Mouse (Mus musculus): ENCODE measurements around the gene Fam71f2.
A peak's percentile ranks its signal among the peaks of the same experiment; 100 is the strongest.

Gene Fam71f2

DNA sequence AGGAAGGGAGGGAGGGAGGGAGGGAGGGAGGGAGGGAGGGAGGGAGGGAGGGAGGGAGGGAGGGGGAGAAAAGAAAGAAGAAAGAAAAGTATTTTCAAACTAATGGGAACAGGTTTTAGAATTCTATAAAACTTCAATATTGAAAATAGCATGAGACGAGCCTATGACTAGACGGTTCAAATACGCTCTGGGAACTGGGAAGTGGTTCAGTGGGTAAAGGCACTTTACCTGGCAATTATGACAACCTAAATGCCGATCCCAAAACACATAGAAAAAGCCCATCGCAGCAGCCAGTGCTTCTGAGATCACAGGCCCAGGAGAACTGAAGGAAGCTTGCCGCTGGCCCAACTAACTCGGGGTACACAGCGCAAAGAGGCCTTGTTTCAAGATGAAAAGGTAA, at the start of gene Fam71f2:
Gene Fam71f2 (plus strand): TSS at position 301 of the 400 bp plus-strand sequence.
- DNase-seq (ENCODE audit: low spot score) = no peak

DNA sequence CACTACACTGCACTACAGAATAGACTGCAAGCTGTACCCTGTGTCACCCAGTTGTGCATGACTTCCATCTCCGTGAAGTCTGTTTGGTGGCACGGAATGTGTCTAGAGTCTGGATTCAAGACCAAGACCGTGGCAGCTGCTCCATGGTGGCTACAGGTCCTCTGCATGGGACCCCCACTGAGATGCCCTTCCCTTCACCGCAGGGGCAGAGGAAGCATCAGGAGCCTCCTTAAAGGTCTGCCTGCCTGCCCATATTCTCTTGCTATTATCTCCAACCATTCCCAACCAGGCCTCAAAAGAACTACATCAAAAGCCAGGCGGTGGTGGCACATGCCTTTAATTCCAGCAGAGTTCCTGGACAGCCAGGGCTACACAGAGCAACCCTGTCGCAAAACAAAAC, 49.0 kb upstream of the Fam71f2 start:
- no peak for DNase-seq (ENCODE audit: low spot score)

DNA sequence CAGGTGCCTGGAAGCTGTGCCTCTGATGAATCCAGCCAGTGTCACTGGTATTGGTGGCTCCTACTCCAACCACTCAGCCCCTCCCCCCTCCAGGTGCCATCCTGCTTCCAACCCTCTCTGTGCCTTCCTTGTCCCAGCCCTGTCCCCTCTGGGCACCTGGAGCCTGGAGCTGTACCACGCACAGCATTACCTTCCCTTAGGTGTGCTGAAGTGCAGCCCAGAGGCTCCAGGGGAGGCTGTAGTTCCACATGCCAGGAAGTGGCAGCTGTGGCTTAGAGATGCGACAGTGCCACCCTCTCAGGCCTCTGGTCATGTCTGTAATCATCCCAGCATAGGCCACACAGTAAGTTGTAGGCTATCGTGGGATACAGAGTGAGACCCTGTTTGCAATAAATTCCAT, 47.6 kb upstream of the Fam71f2 start:
- no peak for DNase-seq (ENCODE audit: low spot score)

DNA sequence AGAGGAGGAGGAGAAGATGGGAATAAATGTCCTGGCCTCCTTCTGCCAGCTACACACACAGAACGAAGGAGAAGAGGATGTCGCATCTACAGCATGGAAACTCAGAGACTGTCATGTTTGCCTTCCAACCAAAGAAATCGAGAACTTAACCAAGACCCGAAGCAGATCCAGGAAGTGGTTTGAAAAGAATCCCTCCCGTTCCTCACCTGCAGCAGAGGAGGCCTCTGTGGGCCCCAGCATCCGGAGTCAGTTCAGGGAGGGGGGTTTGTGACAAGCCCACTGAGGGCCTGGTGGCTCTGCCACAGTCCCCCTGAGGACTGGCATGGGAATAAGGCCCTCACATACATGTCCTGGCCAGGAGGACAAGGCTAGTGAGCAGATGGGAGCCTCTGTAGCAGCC, 47.1 kb upstream of the Fam71f2 start:
- DNase-seq (ENCODE audit: low spot score) = no peak

DNA sequence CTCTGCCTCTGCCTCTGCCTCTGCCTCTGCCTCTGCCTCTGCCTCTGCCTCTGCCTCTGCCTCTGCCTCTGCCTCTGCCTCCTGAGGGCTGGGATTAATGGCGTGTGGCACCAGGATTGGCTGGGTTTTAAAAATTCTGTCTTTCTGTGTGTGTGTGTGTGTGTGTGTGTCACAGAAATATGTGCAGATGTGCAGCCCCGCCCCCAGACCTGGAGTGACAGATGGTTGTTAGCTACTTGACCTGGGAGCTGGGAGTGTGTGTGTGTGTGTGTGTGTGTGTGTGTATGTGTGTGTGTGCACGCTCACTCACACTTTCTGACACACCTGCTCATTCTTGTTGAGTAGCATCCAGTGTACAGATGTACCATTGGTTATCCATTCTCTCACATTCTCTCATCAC, 45.7 kb upstream of the Fam71f2 start:
- no peak for DNase-seq (ENCODE audit: low spot score)

DNA sequence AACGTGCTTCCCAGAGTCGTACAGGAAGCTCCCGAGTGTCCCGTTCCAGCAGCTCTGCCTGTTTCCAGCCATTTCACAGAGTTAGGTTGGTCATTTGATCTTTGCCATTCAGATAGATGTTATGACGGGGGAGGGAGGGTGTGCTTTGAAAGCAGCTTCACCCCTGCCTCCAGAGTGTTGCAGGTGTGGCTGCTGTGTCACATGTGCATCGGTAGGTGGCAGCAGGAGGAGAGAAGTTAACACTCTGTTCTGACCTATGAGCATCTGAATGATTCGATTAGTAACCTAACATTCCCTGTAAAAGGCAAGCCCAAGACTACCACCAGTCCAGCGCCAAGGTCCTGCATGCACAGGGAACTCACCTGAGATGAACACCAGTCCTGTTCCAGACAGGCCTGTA, 45.1 kb upstream of the Fam71f2 start:
- DNase-seq (ENCODE audit: low spot score) = no peak

DNA sequence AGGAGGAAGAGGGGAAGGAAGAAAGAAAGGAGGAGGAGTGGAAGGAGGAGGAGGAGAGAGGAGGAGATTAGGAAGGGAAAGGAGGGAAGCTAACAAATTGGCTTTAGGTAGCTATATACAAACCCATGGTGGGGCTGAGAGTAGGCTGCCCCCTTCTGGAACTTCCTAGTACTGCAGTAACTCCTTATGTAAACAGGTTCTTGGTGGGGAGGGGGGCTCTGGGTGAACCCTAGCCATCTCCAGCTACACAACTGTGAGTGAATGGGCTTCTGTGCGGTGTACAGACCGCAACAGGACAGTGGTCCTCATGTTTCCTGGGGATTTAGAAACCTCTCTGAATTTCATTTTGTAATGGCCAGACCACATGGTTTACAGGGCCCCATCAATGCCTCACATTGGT, 38.6 kb upstream of the Fam71f2 start:
- peak; percentile 41 for DNase-seq (ENCODE audit: low spot score)

DNA sequence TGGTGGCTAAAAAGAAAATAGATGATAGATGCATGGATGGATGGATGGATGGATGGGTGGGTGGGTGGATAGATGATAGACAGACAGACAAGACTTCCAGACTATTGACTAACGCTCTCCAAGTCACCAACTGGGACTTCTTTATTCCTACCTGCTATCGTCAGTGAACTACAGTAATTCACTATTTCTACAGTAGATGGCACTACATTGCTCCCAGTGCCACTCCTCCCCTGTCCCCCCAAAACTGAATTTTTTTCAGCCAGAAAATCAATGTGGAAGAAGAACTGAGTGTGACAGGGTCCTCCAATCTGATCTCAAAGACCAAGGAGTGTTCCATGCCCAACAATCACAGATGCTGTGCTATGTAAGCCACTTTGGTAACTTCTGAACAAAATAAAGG, 37.7 kb upstream of the Fam71f2 start:
- DNase-seq (ENCODE audit: low spot score) = no peak

DNA sequence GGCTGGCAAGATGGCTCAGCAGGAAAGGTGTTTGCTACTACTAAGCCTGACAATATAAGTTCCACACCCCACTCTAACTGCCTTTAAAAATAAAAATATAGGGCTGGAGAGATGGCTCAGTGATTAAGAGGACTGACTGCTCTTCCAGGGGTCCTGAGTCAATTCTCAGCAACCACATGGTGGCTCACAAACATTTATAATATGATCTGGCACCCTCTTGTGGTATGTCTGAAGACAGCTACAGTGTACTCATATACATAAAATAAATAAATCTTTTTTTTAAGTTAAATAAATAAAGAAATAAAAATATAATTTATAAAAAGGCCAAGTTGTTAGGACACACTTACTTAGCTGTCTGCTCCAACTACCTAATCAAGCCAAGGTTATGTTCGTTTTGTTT, 37.1 kb upstream of the Fam71f2 start:
- no peak for DNase-seq (ENCODE audit: low spot score)

DNA sequence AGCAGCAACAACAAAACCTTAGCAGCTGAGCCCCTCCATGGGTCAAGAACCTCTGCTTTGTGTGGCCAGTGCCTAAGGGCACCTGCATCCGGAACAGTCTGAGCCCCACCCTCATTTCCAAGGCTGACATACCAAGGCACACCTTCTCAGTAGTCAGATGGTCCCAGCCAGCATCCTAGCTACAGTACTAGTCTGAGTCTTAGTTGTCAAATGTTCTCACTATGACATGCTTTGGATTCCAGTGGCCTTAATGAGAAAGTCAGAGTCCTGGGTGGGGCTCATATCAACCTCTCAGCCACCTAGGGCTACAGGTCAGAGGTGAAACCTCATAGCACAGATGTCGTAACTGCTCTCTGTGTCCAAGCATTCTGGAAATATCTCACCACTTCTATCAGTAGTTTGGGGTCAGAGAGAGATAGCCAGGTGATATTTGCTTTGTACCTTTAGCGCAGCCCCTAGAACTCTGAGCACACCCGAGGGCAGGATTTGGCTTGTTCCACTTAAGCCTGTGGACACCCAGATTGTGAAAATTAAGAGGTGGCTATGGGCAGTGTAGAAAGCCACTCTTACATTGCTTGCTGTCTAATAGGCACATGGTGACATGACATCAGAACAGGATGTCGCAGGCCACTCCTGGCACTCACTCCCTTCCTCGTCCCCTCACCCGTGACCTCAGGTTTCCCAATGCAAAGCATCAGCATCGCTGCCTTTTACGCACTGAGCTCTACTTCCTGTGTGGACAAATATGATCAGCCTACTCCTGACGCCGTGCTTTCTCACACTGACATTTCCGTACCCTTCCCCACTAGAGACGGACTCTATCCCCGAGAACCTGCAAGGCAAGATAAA, 33.9 kb upstream of the Fam71f2 start:
- DNase-seq (ENCODE audit: low spot score) = no peak

DNA sequence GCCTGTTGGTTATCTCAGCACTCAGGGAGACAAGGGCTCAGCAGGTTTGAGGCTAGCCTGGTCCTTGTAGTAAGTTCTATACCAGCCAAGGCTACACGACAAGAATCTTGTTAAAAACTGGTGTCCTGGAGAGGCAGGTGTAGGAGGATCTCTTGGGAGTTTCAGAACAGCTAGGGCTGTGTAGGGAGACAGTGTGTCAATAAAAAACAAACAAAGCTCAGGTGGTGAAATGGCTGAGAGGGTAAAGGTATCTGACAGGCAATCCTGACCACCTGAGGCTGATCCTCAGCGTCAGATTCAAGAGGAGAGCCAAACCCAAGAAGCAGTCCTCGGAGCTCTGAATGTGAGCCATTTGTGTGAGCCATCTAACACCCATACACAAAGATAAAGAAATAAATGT, 33.2 kb upstream of the Fam71f2 start:
- DNase-seq (ENCODE audit: low spot score) = no peak

DNA sequence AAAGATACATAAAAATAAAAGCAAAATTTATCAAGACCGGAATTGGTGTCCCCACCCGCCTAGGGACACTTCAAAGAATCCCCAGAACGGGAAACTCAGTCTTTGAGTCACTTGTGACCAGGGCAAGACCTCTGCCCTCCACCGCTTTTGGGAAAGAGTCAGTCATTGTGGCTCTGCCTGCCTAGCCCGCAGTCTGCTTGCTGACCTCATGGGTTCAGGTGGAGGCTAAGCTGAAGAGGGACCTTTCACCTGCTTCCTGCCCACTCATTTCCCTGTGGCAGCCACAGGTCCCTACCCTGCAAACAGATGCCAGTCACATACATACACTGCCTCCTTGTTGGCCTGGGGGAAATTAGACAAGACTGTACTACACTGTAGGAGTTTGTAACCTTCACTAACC, 32.8 kb upstream of the Fam71f2 start:
- no peak for DNase-seq (ENCODE audit: low spot score)

DNA sequence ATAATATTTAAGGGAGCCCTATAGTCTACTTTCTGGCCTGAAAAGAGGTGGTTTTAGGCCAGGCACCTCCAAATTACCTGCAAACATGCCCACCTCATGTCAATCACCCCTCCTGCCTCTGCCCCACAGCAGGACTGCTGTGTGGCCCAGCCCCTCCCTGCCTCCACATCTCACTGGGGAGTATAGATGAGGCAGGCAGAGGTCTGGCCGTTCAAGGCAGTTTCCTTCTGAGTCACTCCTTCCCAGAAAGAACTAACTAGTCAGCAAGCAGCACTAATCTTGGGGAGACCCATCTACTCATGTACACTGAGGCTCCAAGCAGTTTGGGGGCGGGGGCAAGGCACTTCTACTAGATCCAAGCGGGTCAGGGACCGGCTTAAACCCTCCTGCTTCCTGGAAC, 32.3 kb upstream of the Fam71f2 start:
- no peak for DNase-seq (ENCODE audit: low spot score)

DNA sequence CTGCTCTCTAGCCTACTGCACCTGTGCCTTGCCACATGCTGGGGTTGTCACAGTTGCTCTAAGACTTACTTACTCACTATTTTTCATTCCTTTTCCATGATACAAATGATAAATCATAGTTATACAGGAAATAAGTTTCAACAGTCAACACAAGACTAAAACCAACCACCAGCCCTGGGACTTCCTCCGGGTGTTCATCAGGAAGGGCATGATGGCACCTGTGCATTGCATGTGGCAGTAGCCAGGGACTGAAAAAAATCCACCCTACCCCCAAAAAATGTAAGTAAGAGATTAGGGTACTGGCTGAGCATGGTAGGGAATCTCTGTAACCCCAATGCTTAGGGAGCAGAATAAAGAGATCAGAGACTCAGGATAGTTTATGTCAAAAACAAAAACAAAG, 20.0 kb upstream of the Fam71f2 start:
- no peak for DNase-seq (ENCODE audit: low spot score)

DNA sequence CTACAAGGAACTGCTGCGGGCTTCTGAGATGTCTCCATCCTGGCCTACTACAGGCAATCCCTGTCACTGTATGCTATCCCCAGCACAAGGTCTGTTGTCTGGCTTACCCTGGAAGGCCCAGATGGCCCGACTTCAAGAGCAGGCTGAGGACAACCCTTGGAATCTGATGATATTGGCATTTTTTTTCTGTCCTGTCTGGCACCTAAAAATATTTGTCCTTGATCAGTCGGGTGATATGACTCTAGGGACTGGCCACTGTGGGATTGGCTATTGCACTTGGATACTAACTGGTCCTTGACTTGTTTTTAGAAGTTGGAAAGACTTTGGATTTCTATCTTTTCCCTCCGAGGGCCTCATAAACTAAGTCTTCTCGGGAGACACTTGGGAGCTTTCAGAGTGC, 17.6 kb upstream of the Fam71f2 start:
- no peak for DNase-seq (ENCODE audit: low spot score)

DNA sequence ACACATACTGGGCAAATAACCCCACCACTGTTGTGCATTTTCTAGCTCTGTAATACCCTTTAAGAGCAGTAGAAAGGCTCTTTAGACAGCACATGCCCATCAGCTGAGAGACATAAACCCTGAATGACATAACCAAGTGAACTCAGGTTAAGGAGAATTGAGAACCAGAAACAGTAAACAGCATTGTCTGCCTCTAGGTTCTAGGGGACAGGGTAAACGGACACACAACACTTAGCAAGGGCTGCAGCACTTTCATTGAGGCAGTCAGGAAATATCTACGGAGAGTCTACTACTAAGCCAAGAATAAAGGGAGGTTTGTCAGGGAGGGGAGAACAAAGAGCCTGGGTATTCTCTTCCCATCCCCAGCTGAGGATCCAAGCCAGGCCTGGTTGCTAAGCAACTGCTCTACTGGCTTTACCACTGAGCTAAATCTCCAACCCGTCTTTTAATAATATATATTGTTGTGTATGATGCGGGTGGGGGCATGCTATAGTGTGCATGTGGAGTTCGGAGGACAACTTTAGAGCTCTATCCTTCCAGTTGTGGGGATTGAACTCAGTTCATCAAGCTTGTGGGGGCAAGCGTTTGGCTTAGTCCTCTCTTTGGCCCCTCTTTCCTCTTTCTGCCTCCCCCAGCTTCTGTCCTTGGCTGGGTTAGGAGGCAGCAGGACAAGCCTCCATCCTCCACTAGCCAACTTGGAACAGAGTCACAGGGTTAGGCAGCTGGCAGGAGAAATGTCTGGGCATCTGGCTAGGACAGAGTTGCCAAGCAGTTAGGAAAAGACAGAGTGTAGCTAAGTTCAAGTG, 15.5 kb upstream of the Fam71f2 start:
- DNase-seq (ENCODE audit: low spot score) = peak; percentile 37

DNA sequence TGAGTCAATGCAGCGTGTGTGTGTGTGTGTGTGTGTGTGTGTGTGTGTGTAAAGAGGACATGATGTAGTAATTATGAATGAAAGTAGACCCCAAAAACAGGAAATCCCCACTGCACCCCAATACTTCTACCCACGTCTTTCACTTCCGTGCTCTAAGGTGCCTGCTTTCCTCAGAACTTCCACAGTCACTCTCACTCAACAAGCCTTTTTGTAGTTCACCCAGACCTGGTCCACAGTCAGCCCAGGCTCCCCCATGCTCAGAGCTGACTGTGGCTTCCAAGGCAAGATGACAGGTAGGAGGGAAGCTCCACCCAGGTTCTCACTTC, 15.0 kb upstream of the Fam71f2 start:
- DNase-seq (ENCODE audit: low spot score) = no peak

DNA sequence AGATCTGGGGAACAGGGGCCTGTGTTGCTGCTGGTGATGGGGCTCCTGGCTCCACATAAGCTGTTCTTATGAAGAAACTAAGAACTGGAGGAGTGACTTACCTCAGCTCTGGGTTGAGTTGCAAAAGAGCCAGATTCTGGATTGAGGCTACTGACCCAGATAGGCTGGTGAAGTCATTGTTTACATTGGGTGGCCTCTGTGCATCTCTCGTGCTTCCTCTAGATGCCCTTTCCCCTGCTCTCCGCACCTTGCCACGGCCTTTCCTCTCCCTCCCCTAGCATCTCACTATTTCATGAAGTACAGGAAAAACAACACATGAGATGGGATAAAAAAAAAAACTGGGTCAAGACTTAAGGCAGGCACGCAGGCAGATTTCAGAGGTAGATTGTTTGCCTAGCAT, 12.5 kb upstream of the Fam71f2 start:
- DNase-seq (ENCODE audit: low spot score) = no peak

DNA sequence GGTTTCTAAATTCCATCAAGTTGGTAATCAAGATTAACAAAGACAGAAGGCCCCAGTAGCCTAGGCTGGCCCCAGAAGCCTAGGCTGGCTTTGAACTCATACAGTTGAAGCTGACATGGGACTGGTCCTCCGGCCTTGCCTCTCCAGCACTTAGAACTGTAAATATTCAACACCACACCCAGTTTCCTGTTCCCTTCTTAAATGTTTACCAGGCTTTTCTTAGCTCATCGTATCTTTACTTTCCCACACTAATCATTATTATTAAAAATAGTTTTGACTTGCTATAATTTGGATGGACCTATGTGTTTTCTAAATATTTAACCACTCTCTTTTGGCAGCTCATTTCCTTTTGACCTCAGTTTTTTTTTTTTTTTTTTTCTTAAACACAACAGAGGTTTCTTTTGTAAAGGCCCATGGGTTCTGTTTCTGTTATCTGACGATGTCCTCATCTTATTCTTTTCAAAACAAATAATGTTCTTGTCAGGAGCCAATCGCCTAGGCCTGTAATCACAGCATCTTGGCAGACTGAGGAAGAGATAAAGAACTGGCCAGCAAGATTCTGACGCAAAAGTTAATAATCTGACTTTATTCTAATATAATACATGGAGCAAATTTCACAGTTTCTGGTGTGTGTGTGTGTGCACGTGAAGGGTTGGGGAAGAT, 10.3 kb upstream of the Fam71f2 start:
- no peak for DNase-seq (ENCODE audit: low spot score)

DNA sequence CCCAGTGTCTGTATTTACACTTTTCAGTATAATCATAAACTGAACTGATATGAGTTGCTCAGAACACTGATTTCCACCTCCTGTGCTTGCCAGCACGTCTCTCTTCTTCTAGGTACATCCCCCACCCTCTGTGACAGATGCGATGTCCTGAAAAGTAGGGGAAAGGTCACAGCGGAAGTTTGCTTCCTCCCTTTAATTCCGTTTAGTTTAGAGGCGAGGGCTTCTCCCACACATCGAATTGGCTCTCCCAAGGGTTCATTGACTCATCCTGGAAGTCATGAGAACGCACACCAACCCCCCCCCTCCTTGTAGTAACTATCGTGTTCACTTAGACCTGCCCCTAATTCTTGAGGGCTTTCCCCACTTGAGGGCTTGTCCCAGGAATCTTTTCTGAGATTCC, 8.4 kb upstream of the Fam71f2 start:
- no peak for DNase-seq (ENCODE audit: low spot score)

DNA sequence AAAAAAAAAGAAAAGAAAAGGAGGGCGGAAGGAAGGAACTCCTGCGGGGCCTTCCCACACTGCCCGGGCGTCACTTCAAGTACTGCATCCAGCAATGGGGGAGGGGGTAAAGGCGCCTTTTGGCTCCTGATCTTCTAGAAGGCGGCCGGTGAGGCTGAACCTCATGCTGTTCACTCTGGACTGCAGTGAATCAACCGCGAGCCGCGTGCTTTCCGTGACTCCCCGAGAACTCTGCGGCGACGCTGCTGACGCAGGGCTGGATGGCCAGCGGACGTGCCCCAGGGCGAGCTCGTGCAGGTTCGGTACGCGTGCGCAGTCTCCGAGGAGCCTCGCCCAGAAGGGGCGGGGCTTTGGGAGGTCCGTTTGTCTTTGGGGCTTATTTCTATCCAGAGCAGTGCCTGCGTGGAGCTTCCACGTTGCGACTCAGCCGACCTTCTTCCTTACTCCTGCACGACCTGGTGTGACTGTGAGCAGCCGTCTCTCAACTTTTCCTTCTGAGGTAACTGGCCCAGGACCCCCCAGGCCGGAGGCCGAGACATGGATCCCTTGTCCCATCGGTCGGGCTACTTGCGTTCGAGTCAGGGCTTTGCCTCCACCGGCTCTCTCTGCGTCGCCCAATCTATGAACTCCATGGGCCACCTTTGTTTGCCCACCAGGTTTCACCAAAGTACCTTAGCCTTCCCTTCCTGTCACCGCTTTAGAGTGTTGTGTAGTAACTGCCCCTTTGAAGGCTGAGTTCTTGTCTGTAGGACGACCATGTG, 6.9 kb upstream of the Fam71f2 start, which contains the start of gene Hilpda:
Gene Hilpda (plus strand): TSS at position 177 of the 761 bp plus-strand sequence.
- DNase-seq (ENCODE audit: low spot score) = peak; percentile 81

DNA sequence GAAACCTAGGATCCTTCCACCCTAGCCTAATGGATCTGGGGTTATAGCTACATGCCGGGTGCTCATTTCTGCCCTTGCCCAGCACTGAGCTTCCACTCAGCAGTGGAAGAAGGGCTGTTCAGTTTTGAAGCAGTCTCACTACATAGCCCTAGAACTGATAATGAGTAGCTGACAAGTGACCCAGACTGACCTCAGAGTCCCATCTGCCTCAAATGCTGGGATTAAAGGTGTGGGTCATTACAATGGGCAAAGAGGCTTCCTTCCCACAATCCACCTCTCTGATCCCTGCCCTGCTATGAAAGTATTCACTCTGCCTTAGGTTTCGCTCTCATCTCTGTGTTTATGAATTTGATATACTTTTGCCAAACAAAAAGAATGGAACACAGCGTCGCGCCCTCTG, 2.6 kb upstream of the Fam71f2 start:
- no peak for DNase-seq (ENCODE audit: low spot score)

Measured in ovary, postnatal 14 days (tissue).